Mouse (Mus musculus): ENCODE measurements around the gene Ptprt. TPM values are rescaled to one million over a fixed set of nuclear protein-coding genes. Genes with fewer than 3 reads are reported as not detected.

Gene Ptprt
- polyA plus RNA-seq, 1 experiment from 2014 or later = 23.6 TPM

DNA sequence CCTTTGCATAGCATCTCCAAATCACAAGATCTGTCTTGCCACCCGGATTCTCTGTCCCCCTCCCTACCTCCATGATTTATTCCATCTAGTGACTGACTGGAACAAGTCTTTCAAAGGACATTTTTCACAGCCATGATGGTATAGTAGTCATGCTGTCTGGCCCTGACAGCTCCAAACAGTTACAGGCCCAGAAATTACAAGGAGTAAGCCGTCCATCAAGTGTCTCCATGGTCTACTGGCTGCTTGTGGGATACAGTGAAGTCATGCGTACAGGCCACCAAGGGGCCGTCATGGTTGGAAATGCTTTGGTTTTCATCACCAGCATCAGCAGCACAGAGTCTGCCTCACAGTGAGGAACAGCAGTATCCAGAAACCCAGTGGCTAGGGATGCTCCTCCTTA, 156.1 kb downstream of the Ptprt start:
- Histone ChIP-seq H3K9ac (replicated peaks; ENCODE audit: low read depth, low read length) (no peak overlapping the region), H3K4me1 (ENCODE audit: control insufficient read depth, insufficient read depth, low read length) (no peaks in the 10 kb centered on the region), H3K9me3 (ENCODE audit: control insufficient read depth, low read length) (no peaks in the 10 kb centered on the region), H3K4me2 (ENCODE audit: low read depth, low read length) (no peak overlapping the region), H3K27me3 (ENCODE audit: control insufficient read depth, insufficient read depth, low read length) (no peaks in the 10 kb centered on the region), H3K36me3 (ENCODE audit: control insufficient read depth, insufficient read depth, low read length) (no peaks in the 10 kb centered on the region), H3K4me3 (ENCODE audit: low read depth, low read length) (no peak overlapping the region), H3K27ac (ENCODE audit: low read depth, low read length) (no peak overlapping the region)
- 26% methylated on average over 4 of the region's 4 CpGs for WGBS
- no peak for ATAC-seq (ENCODE audit: low read depth)

DNA sequence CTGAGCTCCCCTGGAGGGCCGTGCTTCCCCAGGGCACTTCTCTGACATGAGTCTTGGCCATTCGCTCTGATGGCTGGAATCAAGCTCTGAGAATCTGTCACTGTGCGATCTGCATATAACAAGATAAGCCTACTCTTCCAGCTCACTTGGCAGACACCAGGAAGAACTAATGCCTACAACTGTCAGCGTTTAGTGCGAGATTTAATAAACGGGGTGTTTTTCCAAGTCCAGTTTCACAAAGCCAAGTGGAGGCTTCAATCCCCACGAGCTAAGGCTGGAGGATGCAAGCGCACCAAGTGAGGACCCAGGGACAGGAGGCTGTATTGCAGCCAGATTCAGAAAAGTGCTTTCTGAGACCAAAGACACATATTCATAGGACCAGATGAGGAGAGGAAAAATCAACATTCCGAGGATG, 161.4 kb downstream of the Ptprt start:
- WGBS = 89% methylated on average over 9 of the region's 9 CpGs
- Histone ChIP-seq H3K27me3 (ENCODE audit: control insufficient read depth, insufficient read depth, low read length) (no peaks in the 10 kb centered on the region), H3K27ac (ENCODE audit: low read depth, low read length) (no peak overlapping the region), H3K4me1 (ENCODE audit: control insufficient read depth, insufficient read depth, low read length) (no peaks in the 10 kb centered on the region), H3K9ac (replicated peaks; ENCODE audit: low read depth, low read length) (no peak overlapping the region), H3K36me3 (ENCODE audit: control insufficient read depth, insufficient read depth, low read length) (no peaks in the 10 kb centered on the region), H3K9me3 (ENCODE audit: control insufficient read depth, low read length) (no peaks in the 10 kb centered on the region), H3K4me2 (ENCODE audit: low read depth, low read length) (no peak overlapping the region), H3K4me3 (ENCODE audit: low read depth, low read length) (no peak overlapping the region)
- ATAC-seq (ENCODE audit: low read depth) = no peak

DNA sequence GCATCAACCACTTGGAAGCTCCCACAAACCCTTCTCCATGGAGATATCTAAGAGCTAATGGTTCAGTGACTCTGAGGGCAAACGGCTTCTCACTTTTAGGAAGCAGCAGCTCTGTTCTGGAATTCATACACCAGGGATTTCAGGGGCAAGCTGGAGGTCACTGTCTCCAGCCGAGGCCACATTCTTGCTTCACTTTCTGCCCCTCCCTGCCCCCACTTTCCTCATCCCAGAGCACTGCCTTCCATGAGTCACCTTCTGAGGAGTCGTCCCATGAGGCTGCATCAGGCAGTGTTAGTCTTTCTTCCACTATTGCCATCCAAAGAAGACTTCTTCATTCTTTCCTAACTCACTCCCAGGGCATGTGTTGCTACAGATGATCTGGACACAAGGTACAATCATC, 162.8 kb downstream of the Ptprt start:
- 73% methylated on average over 3 of the region's 3 CpGs for WGBS
- no peaks in the 10 kb centered on the region for H3K27me3 ChIP-seq (ENCODE audit: control insufficient read depth, insufficient read depth, low read length)
- ATAC-seq (ENCODE audit: low read depth) = no peak

DNA sequence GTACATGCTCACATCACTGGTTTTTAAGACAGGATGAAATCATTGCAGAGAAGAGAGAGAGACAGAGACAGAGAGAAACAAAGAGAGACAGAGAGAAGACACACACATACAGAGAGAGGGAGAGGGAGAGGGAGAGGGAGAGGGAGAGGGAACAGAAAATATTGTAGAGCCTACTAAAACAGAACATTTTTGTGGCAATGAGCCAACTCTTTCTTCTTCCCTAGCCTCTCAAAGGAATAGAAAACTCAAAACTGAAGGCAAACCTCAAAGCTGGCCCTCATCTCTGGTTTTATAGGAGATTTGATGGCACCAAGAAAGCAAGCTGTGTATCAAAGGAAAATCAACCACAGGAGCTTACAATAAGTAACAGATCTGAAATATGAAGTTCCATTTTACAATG, 176.9 kb downstream of the Ptprt start:
- Histone ChIP-seq H3K36me3 (ENCODE audit: control insufficient read depth, insufficient read depth, low read length) (no peaks in the 10 kb centered on the region), H3K4me2 (ENCODE audit: low read depth, low read length) (no peak overlapping the region), H3K4me1 (ENCODE audit: control insufficient read depth, insufficient read depth, low read length) (no peaks in the 10 kb centered on the region), H3K9me3 (ENCODE audit: control insufficient read depth, low read length) (no peaks in the 10 kb centered on the region), H3K27ac (ENCODE audit: low read depth, low read length) (no peak overlapping the region), H3K4me3 (ENCODE audit: low read depth, low read length) (no peak overlapping the region), H3K9ac (replicated peaks; ENCODE audit: low read depth, low read length) (no peak overlapping the region), H3K27me3 (ENCODE audit: control insufficient read depth, insufficient read depth, low read length) (no peaks in the 10 kb centered on the region)
- no peak for ATAC-seq (ENCODE audit: low read depth)

More for the DNA sequence above, 162.8 kb downstream of the Ptprt start:
- H3K27ac ChIP-seq (ENCODE audit: low read depth, low read length) = no peak overlapping the region
- no peak overlapping the region for H3K9ac ChIP-seq (replicated peaks; ENCODE audit: low read depth, low read length)
- H3K4me1 ChIP-seq (ENCODE audit: control insufficient read depth, insufficient read depth, low read length) = no peaks in the 10 kb centered on the region
- no peak overlapping the region for H3K4me3 ChIP-seq (ENCODE audit: low read depth, low read length)
- H3K4me2 ChIP-seq (ENCODE audit: low read depth, low read length) = no peak overlapping the region
- no peaks in the 10 kb centered on the region for H3K9me3 ChIP-seq (ENCODE audit: control insufficient read depth, low read length)
- H3K36me3 ChIP-seq (ENCODE audit: control insufficient read depth, insufficient read depth, low read length) = no peaks in the 10 kb centered on the region

DNA sequence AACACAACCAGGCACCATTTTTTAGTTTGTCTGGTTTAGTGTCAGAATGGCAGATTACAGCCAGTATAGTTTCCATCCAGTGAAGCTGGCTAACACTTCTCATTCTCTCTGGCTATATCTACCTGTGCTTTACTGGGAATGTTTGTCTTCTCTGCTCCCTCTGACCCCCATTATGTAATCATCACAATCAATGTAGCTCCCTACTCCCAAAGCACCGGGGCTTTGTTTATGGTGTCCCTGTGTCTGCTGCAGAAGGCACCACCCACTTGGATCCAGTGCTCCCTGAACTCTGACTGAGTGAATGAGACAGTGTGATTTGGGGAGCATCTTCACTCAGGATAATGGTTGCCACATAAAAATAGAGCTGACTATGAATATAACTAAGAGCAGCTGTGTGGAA, 217.8 kb downstream of the Ptprt start:
- no peak for ATAC-seq (ENCODE audit: low read depth)
- Histone ChIP-seq H3K27me3 (ENCODE audit: control insufficient read depth, insufficient read depth, low read length) (no peaks in the 10 kb centered on the region), H3K4me2 (ENCODE audit: low read depth, low read length) (no peak overlapping the region), H3K9me3 (ENCODE audit: control insufficient read depth, low read length) (no peaks in the 10 kb centered on the region), H3K36me3 (ENCODE audit: control insufficient read depth, insufficient read depth, low read length) (no peaks in the 10 kb centered on the region), H3K27ac (ENCODE audit: low read depth, low read length) (no peak overlapping the region), H3K4me3 (ENCODE audit: low read depth, low read length) (no peak overlapping the region), H3K9ac (replicated peaks; ENCODE audit: low read depth, low read length) (no peak overlapping the region), H3K4me1 (ENCODE audit: control insufficient read depth, insufficient read depth, low read length) (no peaks in the 10 kb centered on the region)
- 55% methylated on average over 1 of the region's 1 CpGs for WGBS

DNA sequence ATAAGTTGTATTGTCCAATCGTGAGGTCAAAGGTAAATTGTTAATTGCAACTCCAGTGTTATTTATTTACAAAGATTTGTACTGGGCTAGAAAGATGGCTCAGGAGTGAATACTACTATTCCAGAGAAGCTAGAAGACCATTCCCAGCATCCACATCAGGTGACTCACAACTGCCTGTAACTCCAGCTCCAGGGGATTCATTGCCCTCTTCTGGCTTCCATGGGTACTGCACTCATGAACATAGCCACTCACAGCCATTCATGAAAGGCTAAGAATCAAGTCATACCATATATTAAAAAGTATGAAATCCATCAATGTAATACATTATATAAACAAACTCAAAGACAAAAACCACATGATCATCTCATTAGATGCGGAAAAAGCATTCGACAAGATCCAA, 224.3 kb downstream of the Ptprt start:
- no peaks in the 10 kb centered on the region for H3K9me3 ChIP-seq (ENCODE audit: control insufficient read depth, low read length)
- H3K36me3 ChIP-seq (ENCODE audit: control insufficient read depth, insufficient read depth, low read length) = no peaks in the 10 kb centered on the region
- no peak for ATAC-seq (ENCODE audit: low read depth)
- no peak overlapping the region for H3K4me3 ChIP-seq (ENCODE audit: low read depth, low read length)
- H3K27ac ChIP-seq (ENCODE audit: low read depth, low read length) = no peak overlapping the region
- no peaks in the 10 kb centered on the region for H3K27me3 ChIP-seq (ENCODE audit: control insufficient read depth, insufficient read depth, low read length)
- no peaks in the 10 kb centered on the region for H3K4me1 ChIP-seq (ENCODE audit: control insufficient read depth, insufficient read depth, low read length)
- H3K4me2 ChIP-seq (ENCODE audit: low read depth, low read length) = no peak overlapping the region
- WGBS = 99% methylated on average over 3 of the region's 3 CpGs
- no peak overlapping the region for H3K9ac ChIP-seq (replicated peaks; ENCODE audit: low read depth, low read length)

DNA sequence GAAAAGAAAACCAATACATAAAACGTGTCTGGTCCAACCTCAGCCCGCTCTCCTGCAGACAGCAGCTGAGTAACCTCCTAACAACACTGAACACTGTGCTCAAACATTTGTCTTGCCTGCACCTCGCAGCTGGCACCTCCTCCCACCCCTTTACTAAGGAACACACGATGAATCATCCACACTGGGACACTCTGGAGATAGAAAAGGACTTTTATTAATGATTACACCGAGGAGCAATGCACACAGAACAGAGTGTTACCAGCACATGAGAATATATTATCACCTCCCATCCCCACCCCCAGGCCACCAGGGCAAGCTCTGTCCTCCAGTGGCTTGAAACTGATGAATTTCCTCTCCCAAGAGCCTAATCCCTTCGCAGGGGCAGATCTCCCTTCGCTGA, 230.8 kb downstream of the Ptprt start:
- H3K27ac ChIP-seq (ENCODE audit: low read depth, low read length) = no peak overlapping the region
- WGBS = 54% methylated on average over 7 of the region's 7 CpGs

DNA sequence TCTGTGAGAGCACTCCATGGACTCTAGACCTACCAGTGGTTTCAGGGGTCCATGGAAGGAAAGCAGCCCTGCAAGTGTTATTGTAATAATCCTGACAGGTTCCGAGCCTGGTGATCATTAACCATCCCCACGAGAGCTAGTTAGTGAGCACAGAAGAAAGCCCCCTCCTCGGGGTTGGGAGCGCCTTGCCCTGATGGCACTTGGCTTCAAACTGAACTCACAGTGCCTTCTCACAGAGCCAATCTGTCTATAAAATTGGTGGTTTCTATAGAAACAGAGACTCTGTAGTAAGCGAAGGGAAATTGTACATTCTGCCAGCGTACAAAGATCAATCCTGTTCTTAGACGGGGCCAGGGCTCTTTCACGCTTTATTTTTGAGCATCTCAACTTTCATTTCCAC, 234.8 kb downstream of the Ptprt start:
- no peaks in the 10 kb centered on the region for H3K27me3 ChIP-seq (ENCODE audit: control insufficient read depth, insufficient read depth, low read length)
- no peak overlapping the region for H3K4me3 ChIP-seq (ENCODE audit: low read depth, low read length)
- H3K9ac ChIP-seq (replicated peaks; ENCODE audit: low read depth, low read length) = no peak overlapping the region
- no peak overlapping the region for H3K27ac ChIP-seq (ENCODE audit: low read depth, low read length)
- no peaks in the 10 kb centered on the region for H3K9me3 ChIP-seq (ENCODE audit: control insufficient read depth, low read length)
- H3K4me2 ChIP-seq (ENCODE audit: low read depth, low read length) = no peak overlapping the region
- H3K36me3 ChIP-seq (ENCODE audit: control insufficient read depth, insufficient read depth, low read length) = no peaks in the 10 kb centered on the region
- no peaks in the 10 kb centered on the region for H3K4me1 ChIP-seq (ENCODE audit: control insufficient read depth, insufficient read depth, low read length)
- ATAC-seq (ENCODE audit: low read depth) = no peak
- WGBS = 79% methylated on average over 8 of the region's 8 CpGs

More for the DNA sequence above, 230.8 kb downstream of the Ptprt start:
- H3K4me2 ChIP-seq (ENCODE audit: low read depth, low read length) = no peak overlapping the region
- H3K4me3 ChIP-seq (ENCODE audit: low read depth, low read length) = no peak overlapping the region
- H3K9ac ChIP-seq (replicated peaks; ENCODE audit: low read depth, low read length) = no peak overlapping the region
- no peak for ATAC-seq (ENCODE audit: low read depth)
- H3K4me1 ChIP-seq (ENCODE audit: control insufficient read depth, insufficient read depth, low read length) = no peaks in the 10 kb centered on the region
- no peaks in the 10 kb centered on the region for H3K36me3 ChIP-seq (ENCODE audit: control insufficient read depth, insufficient read depth, low read length)
- H3K27me3 ChIP-seq (ENCODE audit: control insufficient read depth, insufficient read depth, low read length) = no peaks in the 10 kb centered on the region
- H3K9me3 ChIP-seq (ENCODE audit: control insufficient read depth, low read length) = no peaks in the 10 kb centered on the region

DNA sequence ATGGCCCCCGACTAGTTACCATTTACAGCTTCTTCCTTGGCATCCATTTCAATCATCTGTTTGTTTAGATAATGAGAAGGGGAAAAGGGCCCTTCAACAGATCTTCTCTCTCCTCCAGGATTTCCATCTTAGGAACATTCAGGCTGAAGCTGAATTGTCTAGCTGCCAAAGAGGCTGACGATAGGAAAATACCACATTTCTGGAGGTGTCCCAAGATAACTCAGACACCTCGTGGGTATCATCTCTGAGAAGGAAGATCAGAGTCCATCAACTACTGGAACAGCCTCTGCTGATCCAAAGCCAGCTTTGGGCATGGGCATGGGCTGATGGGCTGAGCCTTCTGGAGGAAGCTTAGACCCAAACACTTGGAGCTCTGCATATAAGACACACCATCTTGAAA, 242.8 kb downstream of the Ptprt start:
- no peak for ATAC-seq (ENCODE audit: low read depth)
- no peak overlapping the region for H3K9ac ChIP-seq (replicated peaks; ENCODE audit: low read depth, low read length)
- H3K4me1 ChIP-seq (ENCODE audit: control insufficient read depth, insufficient read depth, low read length) = no peaks in the 10 kb centered on the region; the same call in 1 of the 2 replicates
- no peak overlapping the region for H3K27ac ChIP-seq (ENCODE audit: low read depth, low read length)
- WGBS = 82% methylated on average over 3 of the region's 3 CpGs
- no peak overlapping the region for H3K4me2 ChIP-seq (ENCODE audit: low read depth, low read length)
- no peaks in the 10 kb centered on the region for H3K27me3 ChIP-seq (ENCODE audit: control insufficient read depth, insufficient read depth, low read length)
- H3K36me3 ChIP-seq (ENCODE audit: control insufficient read depth, insufficient read depth, low read length) = no peaks in the 10 kb centered on the region
- H3K9me3 ChIP-seq (ENCODE audit: control insufficient read depth, low read length) = no peaks in the 10 kb centered on the region
- no peak overlapping the region for H3K4me3 ChIP-seq (ENCODE audit: low read depth, low read length)

Measured in neural tube, embryonic 14.5 days (tissue).